Mouse (Mus musculus) heart, postnatal 25 days (tissue): ENCODE data around the gene Manba. TPM values are rescaled to one million over a fixed set of nuclear protein-coding genes. Genes with fewer than 3 reads are reported as not detected.
"Not testable (repeated sequence)": the region's sequence is repeated elsewhere in the genome, so short reads cannot be mapped to it uniquely, and the experiment has no call there.

Experiments
- DNase-seq: peaks from one replicate; pipeline ENCODE4 v3.0.0; 2022; ENCODE audit warnings: low spot score
- intact Hi-C: fragments of 180-260 bp; cut with DNase I; formaldehyde crosslinking; loops from one replicate; pipeline ENCODE4 v1.15.1; 2025
- total RNA-seq, 2 experiments: library from RNA; stranded (reverse); gene quantifications; 2 replicates each; pipeline ENCODE4 v1.2.3; 2021

Gene Manba
- total RNA-seq, 2 experiments from 2014 or later: 18.4 to 18.8 TPM

DNA sequence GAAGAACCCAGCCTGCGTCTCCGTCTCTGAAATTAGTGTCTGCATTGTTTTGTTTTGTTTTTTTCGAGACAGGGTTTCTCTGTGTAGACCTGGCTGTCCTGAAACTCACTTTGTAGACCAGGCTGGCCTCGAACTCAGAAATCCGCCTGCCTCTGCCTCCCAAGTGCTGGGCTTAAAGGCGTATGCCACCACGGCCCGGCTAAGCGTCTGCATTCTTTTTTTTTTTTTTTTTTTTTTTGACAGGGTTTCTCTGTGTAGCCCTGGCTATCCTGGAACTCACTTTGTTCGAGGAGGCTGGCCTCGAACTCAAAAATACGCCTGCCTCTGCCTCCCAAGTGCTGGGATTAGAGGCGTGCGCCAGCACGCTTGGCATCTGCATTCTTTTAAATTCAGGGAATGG is 761 bp upstream of the Manba start:
- intact Hi-C loops: loop anchor here (2.0 kb wide), 1 partner anchor 18 kb away; no protein-coding TSS in a partner anchor
- not testable (repeated sequence) for DNase-seq

GRCm38 (mm10) chr3:135485900-135486241 is 460 bp downstream of the Manba start:
- DNase-seq: no peak
- intact Hi-C loops: loop anchor here (2.0 kb wide), 1 partner anchor 17 kb away; no protein-coding TSS in a partner anchor

GRCm38 (mm10) chr3:135486351-135486750 is 940 bp downstream of the Manba start:
- intact Hi-C loops: no loop called here

DNA sequence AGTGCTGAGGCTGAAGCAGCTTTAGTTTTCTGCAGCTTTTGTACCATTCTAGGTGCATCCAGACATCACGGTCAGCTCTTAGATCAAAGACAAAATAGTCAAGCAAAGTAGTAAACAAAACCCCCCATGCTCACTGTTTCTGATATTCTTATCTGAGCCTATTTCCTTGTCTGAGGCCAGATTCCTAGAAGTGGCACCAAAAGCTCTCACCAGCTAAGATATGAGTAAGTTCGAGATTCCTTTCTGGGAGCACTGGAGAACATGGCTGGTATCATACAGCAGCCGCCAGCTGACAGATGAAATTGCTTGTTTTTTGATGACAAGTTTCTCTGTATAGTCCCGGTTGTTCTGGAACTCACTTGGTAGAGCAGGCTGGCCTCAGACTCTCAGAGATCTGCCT is 2.4 kb downstream of the Manba start:
- no peak for DNase-seq
- intact Hi-C loops: no loop called here

More at GRCm38 (mm10) chr3:135486351-135486750, 940 bp downstream of the Manba start:
- no peak for DNase-seq

DNA sequence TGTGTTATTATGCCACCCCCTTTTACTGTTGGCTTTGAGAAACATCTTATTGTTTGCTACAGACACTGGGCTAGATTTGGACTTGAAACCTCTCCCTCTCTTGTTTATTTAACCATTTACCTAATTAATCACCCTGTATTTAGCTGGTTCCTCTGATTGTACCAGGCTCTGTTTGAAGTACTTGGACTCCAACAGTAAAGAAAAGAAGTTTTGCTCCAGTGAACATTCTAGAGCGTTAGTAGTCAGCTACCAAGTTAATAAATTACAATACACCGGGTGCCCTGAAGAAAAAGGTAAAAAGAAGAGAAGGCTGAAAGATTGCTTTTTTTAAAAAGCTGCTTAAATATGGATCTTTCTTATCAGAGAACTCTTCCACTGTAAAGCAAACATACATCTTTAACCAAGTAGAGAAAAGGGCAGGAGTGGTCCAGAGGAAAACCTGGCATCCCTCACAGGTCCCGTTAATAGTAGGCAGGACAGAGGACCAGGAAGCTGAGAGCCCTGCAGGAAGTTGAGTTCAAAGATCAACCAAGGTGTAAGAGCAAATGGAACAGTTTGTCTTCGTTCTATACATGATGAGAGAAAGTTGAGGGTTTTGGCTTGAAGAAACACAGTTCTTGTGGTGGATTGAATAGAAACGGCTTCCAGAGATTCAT is 4.6 kb downstream of the Manba start:
- DNase-seq: no peak
- intact Hi-C loops: no loop called here

DNA sequence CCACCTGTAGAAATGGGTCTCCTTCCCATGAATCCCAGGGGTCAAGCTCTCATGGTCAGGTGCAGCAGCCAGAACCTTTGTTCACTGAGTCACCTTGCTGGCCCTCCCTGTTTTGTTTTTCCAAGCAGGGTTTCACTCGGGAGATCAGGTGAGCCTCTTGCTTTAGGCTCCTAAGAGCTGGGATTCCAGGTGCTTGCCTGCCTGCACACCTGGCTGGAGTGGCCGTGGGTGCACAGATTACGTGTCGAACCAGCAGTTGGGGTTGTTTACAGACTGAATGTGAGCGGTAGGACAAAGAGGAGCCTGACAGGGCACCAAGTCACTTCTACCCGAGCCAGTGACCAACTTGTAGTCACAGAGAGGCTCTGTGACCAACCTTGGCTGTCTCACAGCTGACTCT is 5.7 kb downstream of the Manba start:
- intact Hi-C loops: no loop called here

GRCm38 (mm10) chr3:135493320-135493719 is 7.9 kb downstream of the Manba start:
- intact Hi-C loops, DNase-seq: not testable (repeated sequence)

More for the DNA sequence above, 5.7 kb downstream of the Manba start:
- no peak for DNase-seq

GRCm38 (mm10) chr3:135497956-135498355 is 12.5 kb downstream of the Manba start:
- intact Hi-C loops, DNase-seq: not testable (repeated sequence)

DNA sequence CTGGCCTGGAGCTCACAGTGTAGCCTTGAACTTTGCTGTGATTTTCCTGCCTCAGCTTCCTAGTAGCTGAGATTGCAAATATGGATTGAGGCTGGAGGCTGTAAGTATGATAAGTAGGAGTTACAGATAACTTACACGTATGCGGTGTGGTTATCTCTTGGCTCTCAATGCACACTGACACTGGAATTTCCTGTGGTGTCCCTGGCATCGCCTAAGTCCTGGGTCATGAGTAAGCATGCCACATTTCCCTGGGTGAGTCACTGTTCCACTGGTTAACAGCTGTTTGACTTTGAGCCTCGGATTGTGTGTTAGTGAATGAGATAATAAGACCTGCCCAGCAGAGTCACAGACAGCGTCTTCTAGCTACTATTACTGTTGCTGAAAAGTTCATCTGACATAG is 13.5 kb downstream of the Manba start:
- intact Hi-C loops: no loop called here
- DNase-seq: no peak

GRCm38 (mm10) chr3:135503160-135503559 is 17.7 kb downstream of the Manba start:
- no peak for DNase-seq
- intact Hi-C loops: loop anchor here (2.0 kb wide), 1 partner anchor 18 kb away; the partner anchor contains the start of gene Manba

GRCm38 (mm10) chr3:135505369-135505909 is 20.0 kb downstream of the Manba start:
- intact Hi-C loops: no loop called here
- no peak for DNase-seq

DNA sequence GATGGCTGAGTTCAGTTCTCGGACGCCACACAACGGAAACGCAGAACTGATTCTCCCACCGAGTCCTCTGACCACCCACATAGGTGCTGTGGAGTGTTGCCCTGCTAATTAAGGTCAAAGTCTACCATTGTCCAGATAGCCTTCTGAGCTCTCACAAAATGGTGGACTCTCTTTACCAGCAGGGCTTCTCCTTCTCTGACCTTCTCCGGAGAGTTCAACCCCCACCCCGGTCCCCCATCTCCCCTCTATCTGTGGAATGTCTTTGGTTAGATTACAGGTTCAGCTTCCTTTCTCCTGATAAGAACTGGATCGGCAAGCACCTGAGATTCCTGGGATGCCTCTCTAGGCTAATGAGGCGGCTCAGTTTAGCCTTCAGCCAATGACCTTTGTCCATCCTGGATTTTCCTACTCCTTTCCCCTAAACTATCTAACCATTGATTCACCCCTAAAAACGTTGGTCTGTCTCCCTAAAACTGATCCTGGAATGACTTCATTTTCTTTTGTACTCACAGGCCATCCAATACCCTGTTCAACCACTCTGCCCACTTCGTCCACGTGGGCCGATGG is 20.6 kb downstream of the Manba start:
- intact Hi-C loops: loop anchor here (2.0 kb wide), 1 partner anchor 103 kb away; no protein-coding TSS in a partner anchor
- DNase-seq: no peak

GRCm38 (mm10) chr3:135507506-135507905 is 22.1 kb downstream of the Manba start:
- no peak for DNase-seq
- intact Hi-C loops: loop anchor here (2.0 kb wide), 1 partner anchor 105 kb away; no protein-coding TSS in a partner anchor

- no peak for DNase-seq
- intact Hi-C loops: no loop called here
These were observed 22.8 kb downstream of the Manba start for GRCm38 (mm10) chr3:135508191-135508590.

GRCm38 (mm10) chr3:135510372-135510771 is 25.0 kb downstream of the Manba start:
- no peak for DNase-seq
- intact Hi-C loops: no loop called here

GRCm38 (mm10) chr3:135511683-135512082 is 26.3 kb downstream of the Manba start:
- intact Hi-C loops: no loop called here
- DNase-seq: no peak

- intact Hi-C loops: no loop called here
- no peak for DNase-seq
These were observed 27.9 kb downstream of the Manba start for GRCm38 (mm10) chr3:135513270-135513669.

- intact Hi-C loops: no loop called here
- no peak for DNase-seq
These were observed 28.5 kb downstream of the Manba start for GRCm38 (mm10) chr3:135513800-135514425.

GRCm38 (mm10) chr3:135515246-135515645 is 29.8 kb downstream of the Manba start:
- no peak for DNase-seq
- intact Hi-C loops: no loop called here

DNA sequence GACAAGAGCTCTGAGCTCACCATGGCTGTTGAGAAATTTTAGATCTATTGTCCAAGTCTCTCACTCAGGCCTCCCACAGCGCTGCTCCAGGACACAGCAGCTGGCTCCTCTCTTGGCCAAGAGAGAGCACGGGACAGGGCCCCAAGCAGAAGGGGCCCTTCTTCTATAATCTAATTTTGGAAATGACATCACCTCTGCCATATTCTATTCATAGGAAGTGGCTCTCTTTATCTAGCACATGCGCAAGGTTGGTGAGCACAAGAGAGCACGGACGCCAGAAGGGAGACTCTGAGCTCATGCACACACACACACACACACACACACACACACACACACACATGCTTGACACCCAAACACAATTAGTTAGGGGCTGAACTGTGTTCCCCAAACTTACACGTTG is 31.5 kb downstream of the Manba start:
- peak; percentile 44 for DNase-seq
- intact Hi-C loops: no loop called here

- intact Hi-C loops: no loop called here
- DNase-seq: no peak
These were observed 33.5 kb downstream of the Manba start for GRCm38 (mm10) chr3:135518882-135519281.
